Mouse (Mus musculus): ENCODE measurements around the gene Runx1. TPM values are rescaled to one million over a fixed set of nuclear protein-coding genes. Genes with fewer than 3 reads are reported as not detected.
A peak's percentile ranks its signal among the peaks of the same experiment; 100 is the strongest.

Runx1 gene
- polyA plus RNA-seq (2012; rRNA removed): 32.5 and 34.0 TPM in 2 replicates

- 0 out of 2 replicates have a peak, but pooled peaks have one; percentile 15 for TF ChIP-seq POLR2A (IDR thresholded peaks at IDR 0.05; ENCODE audit: borderline replicate concordance, extremely low read depth, low read depth, low read length)
- no peak for TF ChIP-seq CTCF (IDR thresholded peaks at IDR 0.05; ENCODE audit: insufficient read depth, low read length)
- peak within 1 kb of the TSS; percentile 50 for H3K4me3 ChIP-seq (replicated peaks; ENCODE audit: extremely low read depth, low read depth, low read length)
- no peak for DNase-seq
- peaks cover 4% of the 10 kb centered on the region; the same call in 1 of the 2 replicates for H3K4me1 ChIP-seq (ENCODE audit: control insufficient read depth, insufficient read depth, low read length)
- WGBS: 64% methylated on average over 11 of the region's 11 CpGs
Measured at GRCm38 (mm10) chr16:92825908-92826650, at the start of gene Runx1. TSS of gene Runx1 (minus strand) at chr16:92826149.

- 84% methylated on average over 3 of the region's 3 CpGs for WGBS
- DNase-seq: no peak
Measured at GRCm38 (mm10) chr16:92874015-92874414, 48.1 kb upstream of the Runx1 start.

GRCm38 (mm10) chr16:92871728-92872127, 45.8 kb upstream of the Runx1 start:
- TF ChIP-seq CTCF (IDR thresholded peaks at IDR 0.05; ENCODE audit: insufficient read depth, low read length) (no peak), POLR2A (IDR thresholded peaks at IDR 0.05; ENCODE audit: borderline replicate concordance, extremely low read depth, low read depth, low read length) (no peak)
- 60% methylated on average over 11 of the region's 11 CpGs for WGBS

More at GRCm38 (mm10) chr16:92874015-92874414, 48.1 kb upstream of the Runx1 start:
- TF ChIP-seq POLR2A (IDR thresholded peaks at IDR 0.05; ENCODE audit: borderline replicate concordance, extremely low read depth, low read depth, low read length) (no peak), CTCF (IDR thresholded peaks at IDR 0.05; ENCODE audit: insufficient read depth, low read length) (no peak)
- H3K4me1 ChIP-seq (ENCODE audit: control insufficient read depth, insufficient read depth, low read length): no peaks in the 10 kb centered on the region
- H3K4me3 ChIP-seq (replicated peaks; ENCODE audit: extremely low read depth, low read depth, low read length): no peak overlapping the region

GRCm38 (mm10) chr16:92868550-92868949, 42.6 kb upstream of the Runx1 start:
- Histone ChIP-seq H3K4me3 (replicated peaks; ENCODE audit: extremely low read depth, low read depth, low read length) (no peak overlapping the region), H3K4me1 (ENCODE audit: control insufficient read depth, insufficient read depth, low read length) (no peaks in the 10 kb centered on the region; the same call in 1 of the 2 replicates)
- 66% methylated on average over 4 of the region's 4 CpGs for whole genome bisulfite sequencing
- TF ChIP-seq CTCF (IDR thresholded peaks at IDR 0.05; ENCODE audit: insufficient read depth, low read length): no peak
- TF ChIP-seq POLR2A (IDR thresholded peaks at IDR 0.05; ENCODE audit: borderline replicate concordance, extremely low read depth, low read depth, low read length): no peak
- no peak for DNase-seq

More at GRCm38 (mm10) chr16:92871728-92872127, 45.8 kb upstream of the Runx1 start:
- no peaks in the 10 kb centered on the region; the same call in 1 of the 2 replicates for H3K4me1 ChIP-seq (ENCODE audit: control insufficient read depth, insufficient read depth, low read length)
- H3K4me3 ChIP-seq (replicated peaks; ENCODE audit: extremely low read depth, low read depth, low read length): no peak overlapping the region
- DNase-seq: no peak

- Histone ChIP-seq H3K4me1 (ENCODE audit: control insufficient read depth, insufficient read depth, low read length) (no peaks in the 10 kb centered on the region; the same call in 1 of the 2 replicates), H3K4me3 (replicated peaks; ENCODE audit: extremely low read depth, low read depth, low read length) (no peak overlapping the region)
- 47% methylated on average over 9 of the region's 9 CpGs for WGBS
- no peak for DNase-seq
- TF ChIP-seq POLR2A (IDR thresholded peaks at IDR 0.05; ENCODE audit: borderline replicate concordance, extremely low read depth, low read depth, low read length) (no peak), CTCF (IDR thresholded peaks at IDR 0.05; ENCODE audit: insufficient read depth, low read length) (no peak)
Measured at GRCm38 (mm10) chr16:92867261-92867935, 41.4 kb upstream of the Runx1 start.

GRCm38 (mm10) chr16:92865314-92865713, 39.4 kb upstream of the Runx1 start:
- 92% methylated on average over 3 of the region's 3 CpGs for WGBS

GRCm38 (mm10) chr16:92864191-92864590, 38.2 kb upstream of the Runx1 start:
- WGBS: 67% methylated on average over 2 of the region's 2 CpGs
- DNase-seq: no peak
- no peaks in the 10 kb centered on the region; the same call in 1 of the 2 replicates for H3K4me1 ChIP-seq (ENCODE audit: control insufficient read depth, insufficient read depth, low read length)
- TF ChIP-seq POLR2A (IDR thresholded peaks at IDR 0.05; ENCODE audit: borderline replicate concordance, extremely low read depth, low read depth, low read length) (no peak), CTCF (IDR thresholded peaks at IDR 0.05; ENCODE audit: insufficient read depth, low read length) (no peak)
- H3K4me3 ChIP-seq (replicated peaks; ENCODE audit: extremely low read depth, low read depth, low read length): no peak overlapping the region

More at GRCm38 (mm10) chr16:92865314-92865713, 39.4 kb upstream of the Runx1 start:
- Histone ChIP-seq H3K4me3 (replicated peaks; ENCODE audit: extremely low read depth, low read depth, low read length) (no peak overlapping the region), H3K4me1 (ENCODE audit: control insufficient read depth, insufficient read depth, low read length) (no peaks in the 10 kb centered on the region; the same call in 1 of the 2 replicates)
- DNase-seq: no peak
- TF ChIP-seq CTCF (IDR thresholded peaks at IDR 0.05; ENCODE audit: insufficient read depth, low read length) (no peak), POLR2A (IDR thresholded peaks at IDR 0.05; ENCODE audit: borderline replicate concordance, extremely low read depth, low read depth, low read length) (no peak)

GRCm38 (mm10) chr16:92863179-92863578, 37.2 kb upstream of the Runx1 start:
- TF ChIP-seq POLR2A (IDR thresholded peaks at IDR 0.05; ENCODE audit: borderline replicate concordance, extremely low read depth, low read depth, low read length) (no peak), CTCF (IDR thresholded peaks at IDR 0.05; ENCODE audit: insufficient read depth, low read length) (no peak)
- no peak for DNase-seq
- Histone ChIP-seq H3K4me3 (replicated peaks; ENCODE audit: extremely low read depth, low read depth, low read length) (no peak overlapping the region), H3K4me1 (ENCODE audit: control insufficient read depth, insufficient read depth, low read length) (no peaks in the 10 kb centered on the region; the same call in 1 of the 2 replicates)

GRCm38 (mm10) chr16:92862430-92862829, 36.5 kb upstream of the Runx1 start:
- no peaks in the 10 kb centered on the region for H3K4me1 ChIP-seq (ENCODE audit: control insufficient read depth, insufficient read depth, low read length)
- DNase-seq: no peak
- 79% methylated on average over 4 of the region's 4 CpGs for WGBS
- no peak overlapping the region for H3K4me3 ChIP-seq (replicated peaks; ENCODE audit: extremely low read depth, low read depth, low read length)
- TF ChIP-seq POLR2A (IDR thresholded peaks at IDR 0.05; ENCODE audit: borderline replicate concordance, extremely low read depth, low read depth, low read length) (no peak), CTCF (IDR thresholded peaks at IDR 0.05; ENCODE audit: insufficient read depth, low read length) (no peak)

Measured in lung, adult 2 months (tissue).